Mouse (Mus musculus) midbrain, embryonic 11.5 days (tissue): ENCODE data around the gene Gm8994. TPM values are rescaled to one million over a fixed set of nuclear protein-coding genes. Genes with fewer than 3 reads are reported as not detected.
"Not testable (repeated sequence)": the region's sequence is repeated elsewhere in the genome, so short reads cannot be mapped to it uniquely, and the experiment has no call there.

Experiments used
- ATAC-seq: fragments of 200-750 bp; cut with Nextera tagmentation; 2 replicates; pipeline ENCODE4 v1.8.0; 2017; ENCODE audit warnings: moderate TSS enrichment, moderate library complexity; ENCODE audit not compliant: low FRiP score
- DNase-seq: peaks from one replicate; pipeline ENCODE4 v3.0.0; 2015; ENCODE audit warnings: low spot score; ENCODE audit errors: missing footprints
- H3K27ac ChIP-seq: fragments of 300-500 bp; sonication (generic); 2 replicates; pipeline ENCODE4 v1.5.1; 2014; ENCODE audit warnings: low read depth, low read length
- H3K27me3 ChIP-seq: fragments of 300-500 bp; sonication (generic); 2 replicates; pipeline ENCODE4 v1.6.1; 2014; ENCODE audit warnings: mild to moderate bottlenecking, low read length, moderate library complexity, mixed read lengths; ENCODE audit not compliant: control insufficient read depth, insufficient read depth
- H3K36me3 ChIP-seq: fragments of 300-500 bp; sonication (generic); 2 replicates; pipeline ENCODE4 v1.6.1; 2014; ENCODE audit warnings: mild to moderate bottlenecking, low read length, moderate library complexity, mixed read lengths; ENCODE audit not compliant: control insufficient read depth, insufficient read depth
- H3K4me1 ChIP-seq: fragments of 300-500 bp; sonication (generic); 2 replicates; pipeline ENCODE4 v1.6.1; 2014; ENCODE audit warnings: low read length; ENCODE audit not compliant: control insufficient read depth, insufficient read depth
- H3K4me2 ChIP-seq: fragments of 300-500 bp; sonication (generic); 2 replicates; pipeline ENCODE4 v1.6.1; 2014; ENCODE audit warnings: mild to moderate bottlenecking, moderate library complexity
- H3K4me3 ChIP-seq: fragments of 300-500 bp; sonication (generic); 2 replicates; pipeline ENCODE4 v1.5.1; 2014; ENCODE audit warnings: low read depth, low read length
- H3K9ac ChIP-seq: fragments of 300-500 bp; sonication (generic); 2 replicates; pipeline ENCODE4 v1.6.1; 2014; ENCODE audit warnings: low read length
- H3K9me3 ChIP-seq: fragments of 300-500 bp; sonication (generic); 2 replicates; pipeline ENCODE4 v1.6.1; 2016; ENCODE audit warnings: low read length; ENCODE audit not compliant: control insufficient read depth
- WGBS: fragments of 180-500 bp; shearing (Covaris S2); extraction: QIAGEN DNeasy Blood & Tissue Kit; methylation state at CpG from one replicate; pipeline ENCODE4 v1.1.7; 2014; 5-methylcytosine and 5-hydroxymethylcytosine counted together
- polyA plus RNA-seq: library from polyadenylated mRNA; unstranded; fragments of >200 nt; fragmentation: Nextera tagmentation; extraction: Ambion mirVana; gene quantifications from 2 replicates; pipeline ENCODE4 v1.2.1, GENCODE M21; 2014

Gene Gm8994
- polyA plus RNA-seq, 1 experiment from 2014 or later, result not detected

DNA sequence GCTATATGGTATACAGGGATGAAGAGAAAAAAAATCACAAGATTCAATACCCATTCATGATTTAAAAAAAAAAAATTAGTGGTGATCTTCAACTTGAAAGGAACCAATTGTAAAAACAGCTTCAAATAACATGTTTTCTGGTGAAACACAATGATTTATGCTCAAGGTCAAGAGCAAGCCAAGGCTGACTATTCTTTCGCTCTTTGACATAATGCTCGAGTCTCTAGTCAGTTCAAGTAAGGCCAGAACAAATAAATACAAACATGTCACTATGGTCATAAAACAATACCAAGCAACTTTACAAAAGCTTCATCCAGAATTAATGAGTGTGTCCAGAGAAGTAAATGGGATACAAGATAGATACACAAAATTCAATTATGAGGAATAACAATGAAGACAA, 31.1 kb upstream of the Gm8994 start:
- no peak overlapping the region for H3K9ac ChIP-seq
- no peaks in the 10 kb centered on the region for H3K27me3 ChIP-seq
- no peaks in the 10 kb centered on the region for H3K4me1 ChIP-seq
- H3K4me2 ChIP-seq, result no peak overlapping the region
- no peak overlapping the region for H3K27ac ChIP-seq
- DNase-seq (no peak), ATAC-seq (no peak)
- 87% methylated on average over 2 of the region's 2 CpGs for WGBS
- no peaks in the 10 kb centered on the region for H3K9me3 ChIP-seq
- no peaks in the 10 kb centered on the region for H3K36me3 ChIP-seq
- no peak overlapping the region for H3K4me3 ChIP-seq

DNA sequence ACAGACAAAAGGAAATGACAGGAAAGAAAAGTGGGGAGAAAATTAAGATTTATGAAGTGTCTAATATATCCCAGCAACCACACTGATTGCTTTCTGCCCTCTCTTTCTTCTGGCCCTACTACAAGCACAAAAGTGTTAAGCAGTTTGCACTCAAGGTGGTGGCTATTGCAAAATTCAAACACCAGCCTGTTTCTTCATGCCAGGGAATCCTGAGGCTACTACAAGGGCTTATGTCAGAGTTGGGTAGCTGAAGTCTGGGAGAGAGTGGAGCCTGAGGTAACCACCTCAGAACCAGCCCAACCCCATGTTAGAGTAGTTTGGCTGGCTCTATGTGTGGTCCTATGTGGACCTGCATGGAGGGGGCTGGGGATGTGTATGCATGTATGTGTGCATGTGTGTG, 23.8 kb upstream of the Gm8994 start:
- no peaks in the 10 kb centered on the region for H3K27me3 ChIP-seq
- H3K27ac ChIP-seq, result no peak overlapping the region
- H3K9me3 ChIP-seq, result no peaks in the 10 kb centered on the region
- H3K4me3 ChIP-seq, result no peak overlapping the region
- no peak overlapping the region for H3K9ac ChIP-seq
- ATAC-seq, result no peak
- DNase-seq, result no peak
- H3K36me3 ChIP-seq, result no peaks in the 10 kb centered on the region
- H3K4me1 ChIP-seq, result no peaks in the 10 kb centered on the region
- H3K4me2 ChIP-seq, result no peak overlapping the region

DNA sequence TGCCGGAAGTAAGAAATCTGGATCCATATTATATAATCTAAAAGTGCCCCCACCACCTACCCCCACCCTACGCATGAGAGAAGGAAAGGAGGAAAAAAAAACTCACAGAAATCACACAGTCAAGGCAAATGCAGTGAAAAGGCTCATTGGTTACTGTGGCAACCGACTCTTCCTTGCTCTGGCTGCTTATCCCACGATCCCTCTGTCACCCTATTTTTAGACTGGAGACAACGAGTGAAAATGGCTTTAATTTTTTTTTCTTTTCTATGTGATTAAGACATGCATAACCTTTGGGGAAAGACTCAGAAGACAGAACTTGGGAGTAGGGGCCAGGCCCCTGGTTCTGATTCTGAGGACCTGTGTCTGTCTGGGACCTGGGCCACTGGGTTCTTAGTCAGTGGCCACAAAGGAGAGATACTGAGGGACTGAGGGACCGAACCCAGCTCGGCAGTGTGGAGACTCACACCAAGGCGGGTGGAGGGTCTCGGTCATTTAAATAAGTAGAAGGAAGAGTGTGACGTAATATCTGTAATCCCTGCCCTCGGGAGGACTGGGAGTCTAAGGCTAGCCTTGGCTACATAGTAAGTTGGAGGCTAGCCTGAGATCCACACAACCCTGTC, 22.9 kb upstream of the Gm8994 start:
- no peak overlapping the region for H3K27ac ChIP-seq
- DNase-seq (no peak), ATAC-seq (no peak)
- no peaks in the 10 kb centered on the region for H3K9me3 ChIP-seq
- H3K27me3 ChIP-seq, result no peaks in the 10 kb centered on the region
- no peaks in the 10 kb centered on the region for H3K36me3 ChIP-seq
- H3K9ac ChIP-seq, result no peak overlapping the region
- no peaks in the 10 kb centered on the region for H3K4me1 ChIP-seq
- H3K4me3 ChIP-seq, result no peak overlapping the region
- no peak overlapping the region for H3K4me2 ChIP-seq
- WGBS, result 72% methylated on average over 11 of the region's 11 CpGs

DNA sequence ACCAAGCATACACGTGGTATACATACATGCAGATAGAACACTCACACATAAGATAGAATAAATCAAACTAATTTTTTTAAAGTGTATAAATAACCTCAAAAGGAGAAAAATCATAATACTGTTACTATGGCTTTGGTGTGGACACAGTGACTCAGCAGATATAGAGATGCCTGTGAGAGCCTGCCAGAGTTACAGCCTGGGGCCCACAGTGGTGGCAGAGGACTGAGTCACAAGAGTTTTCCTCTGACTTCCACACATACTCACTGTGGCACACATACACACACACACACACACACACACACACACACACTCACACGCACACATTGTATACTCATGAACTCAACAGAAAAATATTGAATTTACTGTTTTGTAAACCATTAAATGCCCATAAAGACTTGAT, 17.9 kb upstream of the Gm8994 start:
- Histone ChIP-seq H3K4me3 (no peak overlapping the region), H3K36me3 (no peaks in the 10 kb centered on the region), H3K4me1 (no peaks in the 10 kb centered on the region), H3K9me3 (no peaks in the 10 kb centered on the region), H3K9ac (no peak overlapping the region), H3K4me2 (no peak overlapping the region), H3K27ac (no peak overlapping the region), H3K27me3 (no peaks in the 10 kb centered on the region)
- DNase-seq (no peak), ATAC-seq (no peak)
- 83% methylated on average over 2 of the region's 2 CpGs for WGBS

DNA sequence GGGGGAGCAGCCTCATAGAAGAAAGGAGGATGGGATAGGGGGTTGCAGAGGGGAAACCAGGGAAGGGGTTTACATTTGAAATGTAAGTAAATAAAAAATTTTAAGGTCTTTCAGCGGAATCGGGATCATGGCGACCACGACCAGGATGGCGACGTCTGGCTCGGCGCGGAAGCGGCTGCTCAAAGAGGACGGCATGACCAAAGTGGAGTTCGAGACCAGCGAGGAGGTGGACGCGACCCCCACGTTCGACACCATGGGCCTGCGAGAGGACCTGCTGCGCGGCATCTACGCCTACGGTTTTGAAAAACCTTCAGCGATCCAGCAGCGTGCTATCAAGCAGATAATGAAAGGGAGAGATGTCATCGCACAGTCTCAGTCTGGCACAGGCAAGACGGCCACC, 1.1 kb downstream of the Gm8994 start:
- not testable (repeated sequence) for H3K9me3 ChIP-seq, ATAC-seq, H3K27me3 ChIP-seq, H3K9ac ChIP-seq, DNase-seq, H3K4me3 ChIP-seq, H3K4me2 ChIP-seq, H3K4me1 ChIP-seq, H3K36me3 ChIP-seq, H3K27ac ChIP-seq
- WGBS, result 94% methylated on average over 26 of the region's 26 CpGs

DNA sequence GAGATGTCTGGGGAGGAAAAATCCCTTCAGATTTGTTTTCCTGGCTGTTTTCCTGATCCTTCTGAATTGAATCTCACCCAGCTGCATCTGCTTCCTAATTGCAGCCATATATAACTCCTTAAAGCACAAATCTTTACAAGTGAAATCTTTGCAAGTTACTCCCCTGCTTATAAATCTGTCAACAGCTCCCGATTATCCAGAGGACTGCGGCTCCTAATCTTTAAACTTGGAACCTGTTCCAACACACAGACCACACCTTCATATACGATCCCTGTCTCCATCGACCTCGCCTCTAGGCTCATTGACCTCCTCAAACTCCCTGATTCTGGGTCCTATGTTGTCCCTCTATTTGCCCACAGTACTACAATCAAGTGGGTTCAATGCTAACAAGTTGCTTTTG, 13.3 kb downstream of the Gm8994 start:
- DNase-seq, result no peak
- no peak overlapping the region for H3K4me2 ChIP-seq
- H3K36me3 ChIP-seq, result no peaks in the 10 kb centered on the region
- H3K9me3 ChIP-seq, result no peaks in the 10 kb centered on the region
- ATAC-seq, result no peak
- no peak overlapping the region for H3K27ac ChIP-seq
- H3K27me3 ChIP-seq, result no peaks in the 10 kb centered on the region
- H3K4me3 ChIP-seq, result no peak overlapping the region
- 92% methylated on average over 5 of the region's 5 CpGs for WGBS
- no peak overlapping the region for H3K9ac ChIP-seq
- H3K4me1 ChIP-seq, result no peaks in the 10 kb centered on the region

DNA sequence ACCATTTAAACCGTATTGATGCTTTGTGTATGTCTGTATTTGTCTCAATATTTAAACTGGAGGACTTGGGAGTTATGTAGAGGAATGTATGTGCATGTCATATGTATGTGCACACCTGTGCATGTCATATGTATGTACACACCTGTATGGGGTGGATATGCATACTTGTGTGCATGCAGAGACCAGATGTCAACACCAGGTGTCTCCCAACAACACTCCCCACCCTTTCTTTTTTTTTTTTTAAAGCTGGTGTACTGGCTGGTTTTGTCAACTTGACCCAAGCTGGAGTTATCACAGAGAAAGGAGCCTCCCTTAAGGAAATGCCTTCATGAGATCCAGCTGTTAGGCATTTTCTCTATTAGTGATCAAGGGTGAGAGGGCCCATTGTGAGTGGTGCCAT, 13.8 kb downstream of the Gm8994 start:
- ATAC-seq, result no peak
- WGBS, result 97% methylated on average over 1 of the region's 1 CpGs
- Histone ChIP-seq H3K4me2 (no peak overlapping the region), H3K9ac (no peak overlapping the region), H3K36me3 (no peaks in the 10 kb centered on the region), H3K9me3 (no peaks in the 10 kb centered on the region), H3K4me1 (no peaks in the 10 kb centered on the region), H3K27ac (no peak overlapping the region), H3K4me3 (no peak overlapping the region), H3K27me3 (no peaks in the 10 kb centered on the region)
- no peak for DNase-seq

DNA sequence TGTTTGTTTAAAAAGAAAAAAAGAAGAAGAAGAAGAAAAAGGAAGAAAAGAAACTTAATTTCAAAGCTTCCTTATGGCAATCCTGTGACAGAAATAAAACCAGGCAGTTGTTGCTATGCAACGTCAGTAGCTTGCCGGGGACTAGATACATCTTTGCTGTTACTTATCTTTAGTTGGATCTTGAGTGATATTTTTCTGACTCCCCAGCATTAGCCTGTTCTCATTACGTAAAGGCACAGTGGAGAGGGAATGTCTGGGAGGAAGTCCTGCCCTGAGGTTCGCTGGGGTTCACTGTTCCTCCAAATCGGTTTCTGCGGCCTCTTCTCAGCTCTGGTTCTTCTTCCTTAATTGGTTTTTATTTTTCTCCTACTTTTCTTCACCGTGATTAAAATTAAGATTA, 16.5 kb downstream of the Gm8994 start:
- DNase-seq, result no peak
- no peak overlapping the region for H3K27ac ChIP-seq
- H3K4me3 ChIP-seq, result no peak overlapping the region
- H3K9me3 ChIP-seq, result no peaks in the 10 kb centered on the region
- H3K4me2 ChIP-seq, result no peak overlapping the region
- 0 out of 2 replicates have a peak, but pooled peaks cover 6% of the 10 kb centered on the region for H3K4me1 ChIP-seq
- ATAC-seq, result no peak
- WGBS, result 91% methylated on average over 7 of the region's 7 CpGs
- H3K36me3 ChIP-seq, result no peaks in the 10 kb centered on the region
- no peaks in the 10 kb centered on the region for H3K27me3 ChIP-seq
- H3K9ac ChIP-seq, result no peak overlapping the region

DNA sequence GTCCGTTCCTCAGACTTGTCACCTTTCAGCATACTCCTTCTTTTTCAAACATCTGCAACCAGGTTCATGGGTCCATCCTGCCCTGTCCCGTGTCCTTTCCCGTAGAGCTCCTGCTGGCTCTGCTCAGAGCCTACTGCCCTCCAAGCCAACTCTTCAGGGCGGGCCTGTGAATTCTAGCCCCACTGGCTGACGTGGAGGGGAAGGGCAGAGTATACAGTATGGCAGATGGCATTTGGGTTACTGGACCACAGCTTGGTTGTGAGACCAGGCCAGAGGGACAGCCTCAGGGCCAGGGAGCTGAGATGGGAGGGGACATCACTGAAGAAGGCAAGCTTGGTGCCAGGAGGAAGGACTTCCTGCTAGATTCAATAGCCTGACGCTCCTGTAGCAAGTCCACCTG, 17.7 kb downstream of the Gm8994 start:
- H3K4me3 ChIP-seq, result no peak overlapping the region
- no peaks in the 10 kb centered on the region for H3K9me3 ChIP-seq
- no peak for DNase-seq
- no peak overlapping the region for H3K9ac ChIP-seq
- no peaks in the 10 kb centered on the region for H3K27me3 ChIP-seq
- 0 out of 2 replicates have a peak, but pooled peaks cover 6% of the 10 kb centered on the region for H3K4me1 ChIP-seq
- no peak overlapping the region for H3K4me2 ChIP-seq
- H3K27ac ChIP-seq, result no peak overlapping the region
- no peak for ATAC-seq
- WGBS, result 91% methylated on average over 6 of the region's 6 CpGs
- H3K36me3 ChIP-seq, result no peaks in the 10 kb centered on the region
